Mouse (Mus musculus): ENCODE data around the gene Ubr3. TPM values are rescaled to one million over a fixed set of nuclear protein-coding genes. Genes with fewer than 3 reads are reported as not detected.
"Not testable (repeated sequence)": the region's sequence is repeated elsewhere in the genome, so short reads cannot be mapped to it uniquely, and the experiment has no call there.

Gene Ubr3
- polyA plus RNA-seq, 1 experiment from 2014 or later: 17.3 TPM

DNA sequence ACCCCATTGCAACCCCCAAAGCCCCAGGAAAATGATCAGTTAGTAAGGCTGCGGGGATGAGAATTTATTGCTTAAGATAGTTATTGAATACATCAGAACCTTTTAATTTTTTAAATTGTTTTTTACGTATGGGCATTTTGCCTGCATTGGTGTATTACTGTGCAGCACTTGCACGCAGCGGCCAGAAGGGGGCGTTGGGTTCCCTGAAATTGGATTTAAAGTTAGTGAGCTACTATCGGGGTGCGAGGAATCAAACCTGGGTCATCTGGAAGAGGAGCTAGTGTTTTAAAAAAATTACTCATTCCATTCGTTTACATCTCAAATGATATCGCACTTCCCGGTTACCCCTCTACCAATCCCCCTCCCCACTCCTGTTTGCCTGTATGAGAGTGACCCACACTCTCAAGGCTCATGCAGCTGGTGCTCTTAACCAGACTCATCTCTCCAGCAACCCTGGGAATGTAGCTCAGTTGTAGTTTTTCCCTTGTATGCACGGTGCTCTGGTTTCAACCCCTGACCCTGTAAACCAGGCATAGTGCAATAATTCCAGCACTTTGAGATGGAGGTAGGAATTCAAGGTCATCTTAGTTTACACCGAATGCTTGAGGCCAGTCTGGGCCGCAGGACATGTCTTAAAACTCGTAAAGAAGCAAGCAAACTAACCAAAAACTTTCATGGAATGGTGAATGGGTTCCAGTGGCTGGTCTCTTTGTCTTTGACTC lies 1.4 kb upstream of the Ubr3 start:
- 0 out of 2 replicates have a peak, but pooled peaks cover 8% of the 10 kb centered on the region for H3K4me1 ChIP-seq (ENCODE audit: control insufficient read depth, insufficient read depth, low read length)
- no peak overlapping the region for H3K9ac ChIP-seq (ENCODE audit: low read depth, low read length)
- H3K4me2 ChIP-seq (ENCODE audit: low read depth, low read length): no peak overlapping the region
- H3K27me3 ChIP-seq (replicated peaks; ENCODE audit: control insufficient read depth, insufficient read depth, low read length): no peaks in the 10 kb centered on the region
- no peak overlapping the region for H3K27ac ChIP-seq (replicated peaks; ENCODE audit: low read depth, low read length)
- H3K4me3 ChIP-seq (ENCODE audit: low read depth, low read length): no peak overlapping the region
- H3K9me3 ChIP-seq (ENCODE audit: control insufficient read depth, low read length): no peaks in the 10 kb centered on the region
- 59% methylated on average over 14 of the region's 14 CpGs for WGBS
- DNase-seq (ENCODE audit: low spot score): no peak
- no peak for ATAC-seq (ENCODE audit: low read depth)
- H3K36me3 ChIP-seq (ENCODE audit: control insufficient read depth, insufficient read depth, low read length): no peaks in the 10 kb centered on the region

DNA sequence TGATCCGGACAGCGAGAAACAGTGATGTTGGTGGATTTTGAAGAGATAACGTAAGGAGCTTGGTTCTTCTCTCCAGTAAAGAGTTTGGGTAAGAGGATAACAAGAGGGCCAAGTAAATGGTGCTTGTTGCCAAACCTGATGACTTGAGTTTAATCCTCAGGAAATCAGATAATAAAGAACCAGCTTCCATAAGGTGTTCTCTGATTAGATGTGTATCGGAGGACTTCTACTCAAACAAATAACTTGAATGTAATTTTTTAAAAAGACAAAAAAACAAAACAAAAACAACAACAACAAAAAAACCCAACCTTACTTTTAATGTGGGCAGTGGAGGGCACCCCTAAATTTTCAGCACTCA lies 843 bp upstream of the Ubr3 start:
- DNase-seq (ENCODE audit: low spot score) (no peak), ATAC-seq (ENCODE audit: low read depth) (no peak)
- 96% methylated on average over 4 of the region's 4 CpGs for WGBS
- Histone ChIP-seq H3K9me3 (ENCODE audit: control insufficient read depth, low read length) (no peaks in the 10 kb centered on the region), H3K36me3 (ENCODE audit: control insufficient read depth, insufficient read depth, low read length) (peaks cover 5% of the 10 kb centered on the region; the same call in 1 of the 2 replicates), H3K9ac (ENCODE audit: low read depth, low read length) (no peak overlapping the region), H3K27ac (replicated peaks; ENCODE audit: low read depth, low read length) (no peak overlapping the region), H3K27me3 (replicated peaks; ENCODE audit: control insufficient read depth, insufficient read depth, low read length) (no peaks in the 10 kb centered on the region), H3K4me1 (ENCODE audit: control insufficient read depth, insufficient read depth, low read length) (0 out of 2 replicates have a peak, but pooled peaks cover 8% of the 10 kb centered on the region), H3K4me3 (ENCODE audit: low read depth, low read length) (no peak overlapping the region), H3K4me2 (ENCODE audit: low read depth, low read length) (no peak overlapping the region)

DNA sequence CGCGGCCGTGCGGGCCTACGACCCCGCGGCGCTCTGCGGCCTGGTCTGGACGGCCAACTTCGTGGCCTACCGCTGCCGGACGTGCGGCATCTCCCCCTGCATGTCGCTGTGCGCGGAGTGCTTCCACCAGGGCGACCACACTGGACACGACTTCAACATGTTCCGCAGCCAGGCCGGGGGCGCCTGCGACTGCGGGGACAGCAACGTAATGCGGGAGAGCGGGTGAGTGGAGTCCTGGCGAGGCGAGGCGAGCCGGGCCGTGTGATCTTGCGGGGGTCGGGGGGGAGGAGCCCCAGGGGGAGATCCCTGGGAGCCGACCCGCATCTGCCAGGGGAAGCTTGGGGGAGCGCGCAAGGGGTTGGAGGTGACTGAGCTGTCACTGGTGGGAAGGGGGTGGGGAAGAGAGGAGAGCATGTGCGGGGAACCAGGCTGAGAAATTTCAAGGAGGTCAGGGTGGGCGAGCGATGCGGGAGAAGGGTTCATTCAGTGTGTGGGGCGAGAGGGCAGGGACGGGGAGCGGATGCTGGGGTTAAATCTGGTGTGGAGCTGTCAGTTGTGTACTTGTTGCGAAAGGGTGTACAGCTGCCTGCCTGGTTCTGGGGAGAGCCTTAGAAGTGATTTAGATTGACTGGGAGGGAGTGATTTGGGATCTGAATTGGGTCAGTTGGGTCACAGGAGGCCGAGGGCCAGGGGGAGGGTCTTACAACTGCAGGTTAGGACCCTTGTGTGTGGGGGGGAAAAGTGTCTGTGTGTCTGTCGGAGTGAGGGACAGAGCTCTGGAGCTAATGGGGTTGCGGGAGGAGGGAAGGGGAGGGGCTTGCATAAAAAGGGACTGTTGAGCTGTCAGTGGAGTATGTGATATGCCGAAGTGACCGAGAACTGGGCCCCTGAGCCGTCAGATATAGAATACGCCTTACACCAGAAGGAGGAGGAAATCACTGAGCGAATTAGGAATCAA lies 851 bp downstream of the Ubr3 start:
- peak overlapping the region; percentile 99 for H3K9ac ChIP-seq (ENCODE audit: low read depth, low read length)
- ATAC-seq (ENCODE audit: low read depth) (peak; percentile 51), DNase-seq (ENCODE audit: low spot score) (peak; percentile 57)
- peak overlapping the region; percentile 100 for H3K4me3 ChIP-seq (ENCODE audit: low read depth, low read length)
- peak overlapping the region; percentile 95 for H3K4me2 ChIP-seq (ENCODE audit: low read depth, low read length)
- H3K9me3 ChIP-seq (ENCODE audit: control insufficient read depth, low read length): no peaks in the 10 kb centered on the region
- no peaks in the 10 kb centered on the region for H3K27me3 ChIP-seq (replicated peaks; ENCODE audit: control insufficient read depth, insufficient read depth, low read length)
- H3K27ac ChIP-seq (replicated peaks; ENCODE audit: low read depth, low read length): peak overlapping the region; percentile 93
- WGBS: 2% methylated on average over 39 of the region's 55 CpGs
- H3K4me1 ChIP-seq (ENCODE audit: control insufficient read depth, insufficient read depth, low read length): 0 out of 2 replicates have a peak, but pooled peaks cover 8% of the 10 kb centered on the region
- H3K36me3 ChIP-seq (ENCODE audit: control insufficient read depth, insufficient read depth, low read length): peaks cover 12% of the 10 kb centered on the region; the same call in 1 of the 2 replicates

DNA sequence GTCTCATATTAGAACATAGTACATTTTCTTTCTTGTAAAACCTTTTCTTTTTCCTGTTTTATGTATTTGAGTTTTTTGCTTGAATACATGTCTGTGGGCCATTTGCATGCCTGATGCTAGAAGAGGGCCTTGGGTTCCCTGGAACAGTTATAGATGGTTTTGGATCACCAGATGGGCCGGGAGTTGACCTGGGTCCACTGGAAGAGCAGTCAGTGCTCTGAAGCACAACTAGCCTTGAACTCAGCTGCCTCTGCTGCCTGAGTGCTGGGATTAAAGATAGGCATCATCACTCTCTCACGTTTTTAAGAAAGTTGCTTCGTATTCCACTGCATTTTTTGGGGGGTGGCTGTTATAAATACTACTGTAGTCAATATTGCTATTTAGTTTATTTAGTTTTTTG lies 6.5 kb downstream of the Ubr3 start:
- peaks cover 15% of the 10 kb centered on the region; the same call in 1 of the 2 replicates for H3K36me3 ChIP-seq (ENCODE audit: control insufficient read depth, insufficient read depth, low read length)
- no peak overlapping the region for H3K4me3 ChIP-seq (ENCODE audit: low read depth, low read length)
- H3K27me3 ChIP-seq (replicated peaks; ENCODE audit: control insufficient read depth, insufficient read depth, low read length): no peaks in the 10 kb centered on the region
- no peak overlapping the region for H3K27ac ChIP-seq (replicated peaks; ENCODE audit: low read depth, low read length)
- DNase-seq (ENCODE audit: low spot score) (no peak), ATAC-seq (ENCODE audit: low read depth) (no peak)
- WGBS: 92% methylated on average over 3 of the region's 3 CpGs
- H3K4me2 ChIP-seq (ENCODE audit: low read depth, low read length): no peak overlapping the region
- 0 out of 2 replicates have a peak, but pooled peaks cover 6% of the 10 kb centered on the region for H3K4me1 ChIP-seq (ENCODE audit: control insufficient read depth, insufficient read depth, low read length)
- H3K9ac ChIP-seq (ENCODE audit: low read depth, low read length): no peak overlapping the region
- no peaks in the 10 kb centered on the region for H3K9me3 ChIP-seq (ENCODE audit: control insufficient read depth, low read length)

DNA sequence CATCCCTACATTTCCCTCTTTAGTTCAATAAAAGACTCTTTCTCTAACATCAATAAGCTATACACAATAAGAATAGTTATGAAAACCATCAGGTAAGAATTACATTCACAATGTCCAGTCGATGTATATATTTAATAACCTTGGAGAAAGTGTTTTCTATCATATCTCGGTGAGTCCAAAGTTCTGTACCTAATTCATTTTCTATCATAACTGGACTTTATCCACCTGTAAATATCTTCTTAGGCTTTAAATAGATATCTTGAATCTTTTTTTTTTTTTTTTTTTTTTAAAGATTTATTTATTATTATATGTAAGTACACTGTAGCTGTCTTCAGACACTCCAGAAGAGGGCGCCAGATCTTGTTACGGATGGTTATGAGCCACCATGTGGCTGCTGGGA lies 10.3 kb downstream of the Ubr3 start:
- DNase-seq (ENCODE audit: low spot score); H3K4me3 ChIP-seq (ENCODE audit: low read depth, low read length): not testable (repeated sequence)
- 85% methylated on average over 4 of the region's 4 CpGs for WGBS

DNA sequence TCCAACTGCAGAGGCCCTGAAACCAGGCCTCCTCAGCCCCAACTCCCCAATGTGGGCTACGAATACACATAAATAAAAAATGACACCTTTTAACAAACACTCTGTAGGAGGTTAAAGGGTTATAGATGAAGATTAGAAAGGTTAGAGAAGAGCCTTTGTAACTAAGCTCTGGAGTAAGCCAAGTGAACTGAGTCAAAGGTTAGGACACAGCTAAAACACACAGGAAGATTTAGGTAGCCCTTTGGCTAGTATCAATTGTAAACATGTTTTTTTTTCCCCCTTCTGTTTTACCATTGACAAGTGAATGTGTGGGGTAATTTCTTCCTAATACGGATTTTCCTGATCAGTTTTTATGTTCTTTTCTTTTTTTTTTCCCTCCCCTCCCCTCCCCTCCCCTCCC lies 15.8 kb downstream of the Ubr3 start:
- H3K9ac ChIP-seq (ENCODE audit: low read depth, low read length): no peak overlapping the region
- H3K9me3 ChIP-seq (ENCODE audit: control insufficient read depth, low read length): no peaks in the 10 kb centered on the region
- ATAC-seq (ENCODE audit: low read depth): no peak
- H3K4me1 ChIP-seq (ENCODE audit: control insufficient read depth, insufficient read depth, low read length): no peaks in the 10 kb centered on the region
- H3K4me3 ChIP-seq (ENCODE audit: low read depth, low read length): no peak overlapping the region
- no peak overlapping the region for H3K27ac ChIP-seq (replicated peaks; ENCODE audit: low read depth, low read length)
- no peak overlapping the region for H3K4me2 ChIP-seq (ENCODE audit: low read depth, low read length)
- H3K36me3 ChIP-seq (ENCODE audit: control insufficient read depth, insufficient read depth, low read length): peaks cover 10% of the 10 kb centered on the region
- H3K27me3 ChIP-seq (replicated peaks; ENCODE audit: control insufficient read depth, insufficient read depth, low read length): no peaks in the 10 kb centered on the region
- no peak for DNase-seq (ENCODE audit: low spot score)
- WGBS: 66% methylated on average over 2 of the region's 2 CpGs

More for the DNA sequence above, 10.3 kb downstream of the Ubr3 start:
- not testable (repeated sequence) for H3K9me3 ChIP-seq (ENCODE audit: control insufficient read depth, low read length); ATAC-seq (ENCODE audit: low read depth); H3K9ac ChIP-seq (ENCODE audit: low read depth, low read length); H3K4me1 ChIP-seq (ENCODE audit: control insufficient read depth, insufficient read depth, low read length); H3K27ac ChIP-seq (replicated peaks; ENCODE audit: low read depth, low read length); H3K27me3 ChIP-seq (replicated peaks; ENCODE audit: control insufficient read depth, insufficient read depth, low read length); H3K36me3 ChIP-seq (ENCODE audit: control insufficient read depth, insufficient read depth, low read length); H3K4me2 ChIP-seq (ENCODE audit: low read depth, low read length)

DNA sequence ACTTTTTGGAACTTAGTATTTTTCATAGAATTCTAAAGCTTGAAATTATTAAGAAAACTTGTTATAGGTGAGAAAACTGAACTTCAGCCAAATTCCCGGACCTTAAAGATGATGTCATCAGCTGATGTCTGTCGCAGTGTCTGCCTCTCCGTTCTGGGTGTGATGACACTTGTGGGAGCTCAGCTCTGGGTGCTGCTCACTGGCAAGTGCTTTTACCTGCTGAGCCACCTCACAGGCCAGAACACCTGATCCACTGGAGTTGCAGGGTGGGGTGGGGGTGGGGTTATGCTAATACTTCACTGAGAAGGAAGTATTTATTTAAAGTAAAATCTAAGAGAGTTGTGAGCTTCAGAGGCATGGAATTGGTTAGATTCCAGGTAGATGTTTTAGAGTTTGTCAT lies 20.3 kb downstream of the Ubr3 start:
- Histone ChIP-seq H3K9ac (ENCODE audit: low read depth, low read length) (no peak overlapping the region), H3K27ac (replicated peaks; ENCODE audit: low read depth, low read length) (no peak overlapping the region), H3K27me3 (replicated peaks; ENCODE audit: control insufficient read depth, insufficient read depth, low read length) (no peaks in the 10 kb centered on the region), H3K36me3 (ENCODE audit: control insufficient read depth, insufficient read depth, low read length) (peaks cover 43% of the 10 kb centered on the region), H3K4me2 (ENCODE audit: low read depth, low read length) (no peak overlapping the region), H3K9me3 (ENCODE audit: control insufficient read depth, low read length) (no peaks in the 10 kb centered on the region), H3K4me3 (ENCODE audit: low read depth, low read length) (no peak overlapping the region), H3K4me1 (ENCODE audit: control insufficient read depth, insufficient read depth, low read length) (no peaks in the 10 kb centered on the region)
- no peak for ATAC-seq (ENCODE audit: low read depth)
- no peak for DNase-seq (ENCODE audit: low spot score)
- whole genome bisulfite sequencing: 85% methylated on average over 3 of the region's 3 CpGs

DNA sequence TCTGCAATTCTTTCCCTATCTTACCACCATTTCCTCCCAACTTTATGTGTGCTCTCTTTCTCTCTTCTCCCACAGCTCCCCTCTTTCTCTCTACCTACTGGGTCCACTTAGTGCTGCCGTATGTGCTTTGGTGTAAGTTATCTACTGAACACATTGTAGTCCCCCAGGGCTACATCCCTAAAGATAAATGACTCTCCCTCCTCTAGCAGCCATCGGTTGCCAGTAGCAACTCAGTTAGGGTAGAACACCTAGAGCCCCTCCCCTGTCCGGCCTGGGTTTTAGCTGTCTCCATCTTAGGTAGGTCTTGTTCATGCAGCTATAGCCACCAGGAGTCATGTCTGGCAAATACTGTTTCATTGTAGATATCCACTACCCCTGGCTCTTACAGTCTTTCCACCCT lies 27.9 kb downstream of the Ubr3 start:
- Histone ChIP-seq H3K27me3 (replicated peaks; ENCODE audit: control insufficient read depth, insufficient read depth, low read length) (no peaks in the 10 kb centered on the region), H3K4me1 (ENCODE audit: control insufficient read depth, insufficient read depth, low read length) (no peaks in the 10 kb centered on the region), H3K9ac (ENCODE audit: low read depth, low read length) (no peak overlapping the region), H3K27ac (replicated peaks; ENCODE audit: low read depth, low read length) (no peak overlapping the region), H3K9me3 (ENCODE audit: control insufficient read depth, low read length) (no peaks in the 10 kb centered on the region), H3K4me2 (ENCODE audit: low read depth, low read length) (no peak overlapping the region), H3K4me3 (ENCODE audit: low read depth, low read length) (no peak overlapping the region), H3K36me3 (ENCODE audit: control insufficient read depth, insufficient read depth, low read length) (peaks cover 63% of the 10 kb centered on the region)
- no peak for ATAC-seq (ENCODE audit: low read depth)
- DNase-seq (ENCODE audit: low spot score): no peak
- WGBS: 80% methylated on average over 3 of the region's 3 CpGs
